Mouse (Mus musculus): ENCODE measurements around the gene Myo9b.
"Not testable (repeated sequence)": the region's sequence is repeated elsewhere in the genome, so short reads cannot be mapped to it uniquely, and the experiment has no call there.

GRCm38 (mm10) chr8:71279409-71279808, 6.9 kb downstream of the Myo9b start:
- not testable (repeated sequence) for TF ChIP-seq CTCF (IDR thresholded peaks at IDR 0.05; ENCODE audit: low read depth, low read length); POLR2A (IDR thresholded peaks at IDR 0.05; ENCODE audit: borderline replicate concordance, low read depth, low read length)

All from bone marrow macrophage, adult 2 months (primary cell).